Mouse (Mus musculus) ES-E14 (cell line): ENCODE measurements around the gene Nsun3. TPM values are rescaled to one million over a fixed set of nuclear protein-coding genes. Genes with fewer than 3 reads are reported as not detected.
A peak's percentile ranks its signal among the peaks of the same experiment; 100 is the strongest.

Source experiments
- DNase-seq: peaks from one replicate; pipeline ENCODE4 v3.0.0-alpha.2; 2013; ENCODE audit warnings: low read depth, low spot score
- H3K27ac ChIP-seq: 2 replicates; pipeline ENCODE4 v1.5.1; 2012; ENCODE audit warnings: low read depth, mild to moderate bottlenecking, low read length, moderate library complexity, mixed read lengths; ENCODE audit not compliant: poor library complexity, insufficient read depth, severe bottlenecking
- H3K36me3 ChIP-seq: 2 replicates; pipeline ENCODE4 v1.6.1; 2012; ENCODE audit warnings: mild to moderate bottlenecking, low read length, moderate library complexity, mixed read lengths; ENCODE audit not compliant: control insufficient read depth, poor library complexity, insufficient read depth, severe bottlenecking
- H3K4me1 ChIP-seq, 2 experiments: fragments of 150-350 bp in 1 of 2; sonication (generic) in 1 of 2; 2 replicates each; pipeline ENCODE4 v1.6.1; 2012; ENCODE audit warnings: low read length in 2 of 2, mild to moderate bottlenecking in 1 of 2, mixed read lengths in 1 of 2; ENCODE audit not compliant: control insufficient read depth in 2 of 2, insufficient read depth in 2 of 2, poor library complexity in 1 of 2
- H3K4me3 ChIP-seq, 2 experiments: fragments of 150-350 bp in 1 of 2; sonication (generic) in 1 of 2; 2 replicates each; pipeline ENCODE4 v1.5.1; 2012; ENCODE audit warnings: low read length in 2 of 2, low read depth in 1 of 2, mild to moderate bottlenecking in 1 of 2, mixed read lengths in 1 of 2; ENCODE audit not compliant: insufficient read depth in 1 of 2, poor library complexity in 1 of 2, severe bottlenecking in 1 of 2
- H3K9ac ChIP-seq: 2 replicates; pipeline ENCODE4 v1.6.1; 2012; ENCODE audit warnings: low read depth, mild to moderate bottlenecking, low read length, mixed read lengths; ENCODE audit not compliant: poor library complexity, insufficient read depth, severe bottlenecking
- H3K9me3 ChIP-seq: fragments of 150-350 bp; sonication (generic); 2 replicates; pipeline ENCODE4 v1.6.1; 2012; ENCODE audit warnings: low read depth, mild to moderate bottlenecking, low read length; ENCODE audit not compliant: control insufficient read depth, insufficient read depth
- CHD2 ChIP-seq: IDR thresholded peaks from 2 replicates; pipeline ENCODE4 v1.6.1; 2014; ENCODE audit warnings: mild to moderate bottlenecking, low read depth, low read length, inconsistent platforms
- HCFC1 ChIP-seq: IDR thresholded peaks from 2 replicates; pipeline ENCODE4 v1.6.1; 2012; ENCODE audit warnings: low read length, inconsistent platforms, borderline replicate concordance; ENCODE audit not compliant: insufficient read depth
- MAFK ChIP-seq: IDR thresholded peaks from 2 replicates; pipeline ENCODE4 v1.6.1; 2014; ENCODE audit warnings: mild to moderate bottlenecking, low read depth, low read length, inconsistent platforms; ENCODE audit not compliant: insufficient read depth
- ZC3H11A ChIP-seq: IDR thresholded peaks from 2 replicates; pipeline ENCODE4 v1.6.1; 2012; ENCODE audit warnings: low read depth, mild to moderate bottlenecking, inconsistent platforms, low read length, borderline replicate concordance
- ZNF384 ChIP-seq: IDR thresholded peaks from 2 replicates; pipeline ENCODE4 v1.6.1; 2012; ENCODE audit warnings: low read depth, low read length, inconsistent platforms
- in situ Hi-C, 2 experiments: fragments of 600-800 bp; cut with MboI; formaldehyde crosslinking; loops; one replicate each; pipeline ENCODE4 v1.15.1; 2025; ENCODE audit warnings: low sequenced_read_pairs in 2 of 2, inconsistent platforms in 1 of 2; ENCODE audit not compliant: unreplicated experiment in 2 of 2
- total RNA-seq: library from RNA; depleted of rRNA; stranded (reverse); fragments of 300-350 nt; gene quantifications from 2 replicates; pipeline ENCODE4 v1.2.3, GENCODE M21; 2012

The Nsun3 gene
- total RNA-seq, 1 experiment, result 6.2 TPM

DNA sequence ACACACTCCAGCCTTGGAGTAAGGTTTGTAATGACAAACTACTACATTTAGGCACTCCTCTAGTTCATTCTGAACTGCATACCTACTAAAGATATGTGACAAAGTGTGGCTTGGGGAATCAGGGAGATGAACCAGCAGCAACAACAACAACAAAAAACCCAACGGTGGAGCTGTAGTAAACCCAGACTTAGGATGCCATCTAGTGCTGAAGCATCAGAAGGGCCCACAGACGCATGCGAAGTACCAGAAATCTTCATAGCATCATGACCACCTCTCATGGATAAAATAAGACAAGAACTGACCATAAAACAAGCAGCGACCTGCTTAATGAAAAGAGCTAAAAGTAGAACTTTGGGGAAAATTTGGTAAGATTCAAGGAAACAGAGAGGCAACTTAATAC lies 13.2 kb downstream of the Nsun3 start:
- no peaks in the 10 kb centered on the region for H3K4me1 ChIP-seq
- TF ChIP-seq CHD2, result no peak
- TF ChIP-seq MAFK, result no peak
- no peak for TF ChIP-seq ZNF384
- no peak for TF ChIP-seq ZC3H11A
- TF ChIP-seq HCFC1, result no peak

DNA sequence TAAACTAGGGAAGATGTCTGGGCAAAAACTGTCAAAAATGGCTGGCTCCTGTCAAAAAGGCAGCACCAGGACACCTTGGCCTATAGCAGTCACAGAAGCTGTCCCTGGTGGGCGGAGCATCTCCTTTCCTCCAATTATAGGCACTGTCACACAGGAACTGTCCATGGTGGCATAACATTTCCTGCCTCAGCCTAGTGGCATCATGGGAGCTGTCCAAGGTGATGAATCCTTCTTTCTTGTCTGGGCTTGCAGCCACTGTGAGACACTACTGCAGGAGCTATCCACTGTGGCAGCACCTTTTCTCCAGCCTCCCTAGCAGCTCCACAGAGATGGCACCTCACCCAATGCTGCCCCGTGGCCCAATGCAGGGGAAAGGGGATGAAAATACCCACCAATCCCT lies 28.3 kb downstream of the Nsun3 start:
- in situ Hi-C loops, result no loop called here
- no peak overlapping the region for H3K27ac ChIP-seq
- H3K4me1 ChIP-seq, result no peaks in the 10 kb centered on the region
- peak; percentile 91 for DNase-seq
- no peaks in the 10 kb centered on the region for H3K9me3 ChIP-seq
- no peak for TF ChIP-seq HCFC1
- TF ChIP-seq MAFK, result 0 out of 2 replicates have a peak, but pooled peaks have one; percentile 4
- no peak overlapping the region for H3K9ac ChIP-seq
- no peaks in the 10 kb centered on the region for H3K36me3 ChIP-seq
- no peak overlapping the region for H3K4me3 ChIP-seq

More for the DNA sequence above, 13.2 kb downstream of the Nsun3 start:
- no peaks in the 10 kb centered on the region for H3K9me3 ChIP-seq
- in situ Hi-C loops, result no loop called here
- no peak overlapping the region for H3K9ac ChIP-seq
- H3K36me3 ChIP-seq, result peaks cover 3% of the 10 kb centered on the region; the same call in 1 of the 2 replicates
- no peak for DNase-seq
- no peak overlapping the region for H3K27ac ChIP-seq
- H3K4me3 ChIP-seq, result no peak overlapping the region

DNA sequence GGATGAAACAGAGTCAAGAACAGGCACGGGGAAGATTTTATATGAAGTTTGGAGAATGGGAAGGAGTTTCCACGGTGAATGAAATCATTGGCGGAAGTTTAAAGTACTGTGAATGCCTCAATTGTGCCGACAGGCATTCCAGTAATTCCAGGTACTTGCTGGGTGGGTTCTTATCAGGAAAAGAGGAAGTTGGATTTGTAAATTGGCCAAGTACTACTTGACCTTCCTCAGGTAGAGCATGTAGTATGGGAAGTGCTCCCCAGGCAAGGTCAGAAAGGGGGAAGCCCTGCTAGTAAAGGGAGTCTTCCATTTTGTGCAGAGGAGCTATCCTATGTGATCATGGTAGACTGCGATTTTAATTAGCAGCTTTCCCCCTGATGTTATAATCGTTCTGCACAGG lies 31.3 kb downstream of the Nsun3 start:
- H3K4me3 ChIP-seq, result no peak overlapping the region
- no peaks in the 10 kb centered on the region for H3K9me3 ChIP-seq
- in situ Hi-C loops, result no loop called here
- TF ChIP-seq CHD2 (no peak), ZC3H11A (no peak), MAFK (no peak), ZNF384 (no peak)
- no peak for DNase-seq
- H3K36me3 ChIP-seq, result no peaks in the 10 kb centered on the region
- H3K4me1 ChIP-seq, result no peaks in the 10 kb centered on the region
- no peak overlapping the region for H3K27ac ChIP-seq
- H3K9ac ChIP-seq, result no peak overlapping the region

DNA sequence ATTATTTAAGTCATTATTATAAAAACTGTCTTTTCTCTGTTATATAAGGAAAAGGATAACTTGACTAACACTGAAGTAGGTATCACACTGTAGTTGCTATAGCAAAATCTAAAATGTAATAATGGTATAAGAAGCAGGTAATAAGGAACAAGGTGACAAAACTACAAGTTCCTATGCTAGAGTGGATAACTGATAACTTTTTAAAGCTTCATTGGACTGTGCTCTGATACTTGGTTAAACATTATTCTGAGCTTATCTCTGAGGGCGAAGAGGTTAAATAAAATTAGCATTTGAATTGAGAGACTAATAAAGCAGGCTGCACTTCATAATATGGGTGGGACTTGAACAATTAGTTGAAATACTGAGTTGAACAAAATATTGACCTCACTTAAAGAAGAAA lies 33.0 kb downstream of the Nsun3 start:
- Histone ChIP-seq H3K4me3 (no peak overlapping the region), H3K9ac (no peak overlapping the region), H3K9me3 (no peaks in the 10 kb centered on the region), H3K4me1 (no peaks in the 10 kb centered on the region), H3K27ac (no peak overlapping the region), H3K36me3 (no peaks in the 10 kb centered on the region)
- no peak for DNase-seq
- in situ Hi-C loops, result no loop called here
- TF ChIP-seq CHD2, result no peak
- TF ChIP-seq ZC3H11A, result no peak
- TF ChIP-seq ZNF384, result no peak

DNA sequence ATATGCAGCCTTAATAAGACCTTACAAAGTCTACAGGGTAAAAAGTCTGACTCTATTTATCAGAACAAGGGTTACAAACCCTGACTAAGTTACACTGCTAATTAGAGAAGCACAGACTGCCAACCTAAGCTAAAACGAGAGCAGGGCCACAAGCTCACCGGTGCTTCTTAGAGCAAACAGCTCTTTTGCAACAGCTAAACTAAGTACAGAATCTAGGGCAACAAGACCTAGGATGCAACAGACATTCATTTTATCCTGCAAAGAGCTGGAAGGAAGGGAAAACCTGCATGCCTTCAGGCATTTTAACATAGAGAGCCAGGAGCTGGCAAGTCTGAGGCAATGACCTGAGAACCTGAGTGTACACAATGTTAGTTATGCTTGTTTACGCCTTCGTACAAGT lies 33.5 kb downstream of the Nsun3 start:
- Histone ChIP-seq H3K9ac (no peak overlapping the region), H3K4me1 (no peaks in the 10 kb centered on the region), H3K9me3 (no peaks in the 10 kb centered on the region), H3K27ac (no peak overlapping the region), H3K36me3 (no peaks in the 10 kb centered on the region), H3K4me3 (no peak overlapping the region)
- no peak for DNase-seq
- no peak for TF ChIP-seq MAFK
- no peak for TF ChIP-seq HCFC1
- no peak for TF ChIP-seq ZNF384
- TF ChIP-seq CHD2, result no peak
- TF ChIP-seq ZC3H11A, result no peak
- in situ Hi-C loops, result no loop called here
